Mouse (Mus musculus): ENCODE data around the gene Slc36a3.

The Slc36a3 gene

GRCm38 (mm10) chr11:55151608-55152007 lies at the start of gene Slc36a3:
TSS of gene Slc36a3 (minus strand) at chr11:55151708.
- DNase-seq, result no peak

GRCm38 (mm10) chr11:55197740-55198510 lies 46.4 kb upstream of the Slc36a3 start:
- no peak for DNase-seq

GRCm38 (mm10) chr11:55197086-55197485 lies 45.6 kb upstream of the Slc36a3 start:
- no peak for DNase-seq

- DNase-seq, result no peak
These were observed 38.7 kb upstream of the Slc36a3 start for GRCm38 (mm10) chr11:55190216-55190615.

- DNase-seq, result no peak
These were observed 36.3 kb upstream of the Slc36a3 start for GRCm38 (mm10) chr11:55187777-55188176.

GRCm38 (mm10) chr11:55187292-55187691 lies 35.8 kb upstream of the Slc36a3 start:
- no peak for DNase-seq

GRCm38 (mm10) chr11:55184733-55185291 lies 33.3 kb upstream of the Slc36a3 start, which contains the start of gene Slc36a2:
TSS of gene Slc36a2 (minus strand) at chr11:55185077.
- peak; percentile 89 for DNase-seq

- no peak for DNase-seq
These were observed 32.7 kb upstream of the Slc36a3 start for GRCm38 (mm10) chr11:55184246-55184645.

- no peak for DNase-seq
These were observed 31.6 kb upstream of the Slc36a3 start for GRCm38 (mm10) chr11:55183124-55183523.

- no peak for DNase-seq
These were observed 28.3 kb upstream of the Slc36a3 start for GRCm38 (mm10) chr11:55179856-55180255.

GRCm38 (mm10) chr11:55178830-55179229 lies 27.3 kb upstream of the Slc36a3 start:
- DNase-seq, result no peak

- DNase-seq, result no peak
These were observed 19.0 kb upstream of the Slc36a3 start for GRCm38 (mm10) chr11:55170501-55170900.

GRCm38 (mm10) chr11:55168914-55169313 lies 17.4 kb upstream of the Slc36a3 start:
- DNase-seq, result no peak

- no peak for DNase-seq
These were observed 17.0 kb upstream of the Slc36a3 start for GRCm38 (mm10) chr11:55168504-55168903.

GRCm38 (mm10) chr11:55165748-55166147 lies 14.2 kb upstream of the Slc36a3 start:
- no peak for DNase-seq

GRCm38 (mm10) chr11:55164723-55165122 lies 13.2 kb upstream of the Slc36a3 start:
- DNase-seq, result peak; percentile 48

GRCm38 (mm10) chr11:55162670-55163069 lies 11.2 kb upstream of the Slc36a3 start:
- peak; percentile 42 for DNase-seq

- DNase-seq, result peak; percentile 77
These were observed 7.4 kb upstream of the Slc36a3 start for GRCm38 (mm10) chr11:55158785-55159359.

GRCm38 (mm10) chr11:55155070-55155421 lies 3.5 kb upstream of the Slc36a3 start:
- no peak for DNase-seq

- no peak for DNase-seq
These were observed 3.0 kb upstream of the Slc36a3 start for GRCm38 (mm10) chr11:55154398-55155069.

GRCm38 (mm10) chr11:55148461-55148860 lies 3.0 kb downstream of the Slc36a3 start:
- no peak for DNase-seq

- DNase-seq, result no peak
These were observed 4.1 kb downstream of the Slc36a3 start for GRCm38 (mm10) chr11:55147423-55147822.

GRCm38 (mm10) chr11:55146855-55147254 lies 4.7 kb downstream of the Slc36a3 start:
- DNase-seq, result no peak

GRCm38 (mm10) chr11:55144011-55144410 lies 7.5 kb downstream of the Slc36a3 start:
- no peak for DNase-seq
